16 mouse cellular contexts compared by ENCODE assay signal in genomic region chr1:185289231-185289630, GRCm38 (mm10). TPM values are rescaled to one million over a fixed set of nuclear protein-coding genes. Genes with fewer than 3 reads are reported as not detected.
DNase-seq lines count a peak whose midpoint lies in the region; ATAC-seq and TF ChIP-seq lines count a peak whose summit lies in the region.
"Had no signal": no experiment of that assay in that cellular context is flagged by ENCODE, and none has a peak within 500 bp of the region (broad histone marks: within the 10 kb centered on the region; RNA-seq: fewer than 3 reads in every experiment).

No protein-coding gene starts in this region.

- no peak overlapping the region for H3K9ac ChIP-seq in lung, embryonic 16.5 days (ENCODE audit: low read length)
- H3K9ac ChIP-seq: heart, embryonic 15.5 days; midbrain, embryonic 15.5 days; neural tube, embryonic 13.5 days had no signal

- peak; percentile 28; the same call in 1 of the 2 replicates for ATAC-seq in frontal cortex, adult (ENCODE audit: low TSS enrichment)
- peak; percentile 13; the same call in 1 of the 2 replicates for ATAC-seq in lung, embryonic 16.5 days (ENCODE audit: low read depth)
- ATAC-seq: midbrain, embryonic 15.5 days had no signal

- TF ChIP-seq POLR2A in embryonic fibroblast, embryonic 13.5 days (IDR thresholded peaks at IDR 0.05; ENCODE audit: low read depth, low read length), result no peak

- TF ChIP-seq CTCF in embryonic fibroblast, embryonic 13.5 days (IDR thresholded peaks at IDR 0.05; ENCODE audit: borderline replicate concordance, insufficient read depth, low read length), result no peak

- DNase-seq in frontal cortex, postnatal 14 days (ENCODE audit: low spot score in 2 of 2), result no peak
- no peak for DNase-seq in lung, adult 18-20 months
- DNase-seq in lung, postnatal 14 days, result peak; percentile 11
- no peak for DNase-seq in kidney, adult 9 months
- DNase-seq in kidney, postnatal 36 days, result no peak
- DNase-seq: cerebellum, adult 2 months; spleen, adult 18-20 months had no signal

- H3K36me3 ChIP-seq in lung, embryonic 16.5 days (ENCODE audit: control insufficient read depth, insufficient read depth, low read length), result peaks cover 31% of the 10 kb centered on the region

- H3K9me3 ChIP-seq in lung, embryonic 16.5 days (ENCODE audit: control insufficient read depth, low read length), result no peaks in the 10 kb centered on the region
- H3K9me3 ChIP-seq: heart, embryonic 15.5 days; midbrain, embryonic 15.5 days; neural tube, embryonic 13.5 days had no signal

- H3K4me1 ChIP-seq in lung, embryonic 16.5 days (replicated peaks; ENCODE audit: control insufficient read depth, insufficient read depth, low read length), result peaks cover 7% of the 10 kb centered on the region
- no peaks in the 10 kb centered on the region for H3K4me1 ChIP-seq in embryonic fibroblast, embryonic 13.5 days (ENCODE audit: control insufficient read depth, insufficient read depth, low read length)

- H3K4me3 ChIP-seq in lung, embryonic 16.5 days (ENCODE audit: low read length), result no peak overlapping the region
- H3K4me3 ChIP-seq in embryonic fibroblast, embryonic 13.5 days (ENCODE audit: insufficient read depth, low read length), result no peak overlapping the region
- H3K4me3 ChIP-seq: heart, embryonic 15.5 days; layer of hippocampus, adult 2 months; midbrain, embryonic 15.5 days; neural tube, embryonic 13.5 days had no signal

- no peaks in the 10 kb centered on the region for H3K27me3 ChIP-seq in lung, embryonic 16.5 days (ENCODE audit: control insufficient read depth, insufficient read depth, low read depth, low read length)
- H3K27me3 ChIP-seq: heart, embryonic 15.5 days; midbrain, embryonic 15.5 days; neural tube, embryonic 13.5 days had no signal

- H3K27ac ChIP-seq in lung, embryonic 16.5 days (ENCODE audit: low read length), result no peak overlapping the region
- H3K27ac ChIP-seq in embryonic fibroblast, embryonic 13.5 days (ENCODE audit: insufficient read depth, low read length), result 0 out of 2 replicates have a peak overlapping the region, but pooled peaks have one; percentile 27
- H3K27ac ChIP-seq: heart, embryonic 15.5 days; layer of hippocampus, adult 2 months; midbrain, embryonic 15.5 days; neural tube, embryonic 13.5 days; stomach, postnatal 0 days had no signal

- no peak overlapping the region for H3K4me2 ChIP-seq in lung, embryonic 16.5 days (ENCODE audit: low read depth, low read length)
- H3K4me2 ChIP-seq: heart, embryonic 15.5 days; liver, embryonic 11.5 days; midbrain, embryonic 15.5 days; neural tube, embryonic 13.5 days had no signal

- 68% methylated on average over 5 of the region's 5 CpGs for whole genome bisulfite sequencing in lung, embryonic 16.5 days

RNA-seq across cellular contexts. Expression of gene Iars2, which starts 40.0 kb away (rescaled TPM):
- polyA plus RNA-seq in lung, embryonic 16.5 days (2015; fragmentation: Nextera tagmentation; extraction: Ambion mirVana), result 26.4 and 27.3 TPM in 2 replicates
- 42.9 and 48.4 TPM in 2 replicates for polyA plus RNA-seq in embryonic fibroblast, embryonic 13.5 days (2011; ENCODE audit: insufficient read length, low read depth, missing spikeins)

RNA-seq across cellular contexts. Expression of gene Bpnt1, which starts 42.7 kb away (rescaled TPM):
- polyA plus RNA-seq in lung, embryonic 16.5 days (2015; fragmentation: Nextera tagmentation; extraction: Ambion mirVana), result 28.8 and 30.5 TPM in 2 replicates
- polyA plus RNA-seq in embryonic fibroblast, embryonic 13.5 days (2011; ENCODE audit: insufficient read length, low read depth, missing spikeins), result 23.2 and 30.1 TPM in 2 replicates
